Mouse (Mus musculus): Measurements from ENCODE around the gene Nav2. TPM values are rescaled to one million over a fixed set of nuclear protein-coding genes. Genes with fewer than 3 reads are reported as not detected.

The Nav2 gene
- total and polyA plus RNA-seq, 3 experiments = 1.0 TPM; not detected in 2

DNA sequence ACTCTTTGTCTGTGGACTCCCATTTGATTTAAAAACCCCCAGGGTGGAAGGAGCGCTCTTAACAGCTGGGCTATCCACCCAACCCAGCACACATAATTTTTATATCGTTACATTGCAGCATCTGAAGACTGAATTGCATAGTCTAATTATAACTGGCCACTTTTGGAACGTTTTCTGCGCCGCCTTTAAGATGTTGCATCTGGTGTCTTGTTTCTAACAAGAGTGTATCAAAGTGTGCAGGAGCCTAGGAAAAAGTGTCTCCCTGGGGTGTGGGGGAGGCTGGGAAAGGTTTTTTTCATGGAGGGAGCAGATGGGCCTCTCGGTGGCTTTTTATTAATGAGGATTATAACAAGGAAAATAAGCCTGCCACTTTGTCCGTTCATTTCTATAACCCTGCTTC, 661.1 kb downstream of the Nav2 start:
- no peak for ATAC-seq (ENCODE audit: extremely low read depth, insufficient number of reproducible peaks, low FRiP score, poor library complexity, severe bottlenecking)
- H3K9me3 ChIP-seq (replicated peaks) = peaks cover 73% of the 10 kb centered on the region
- no peak for TF ChIP-seq GATA2 (IDR thresholded peaks at IDR 0.05; ENCODE audit: borderline replicate concordance, low read depth, low read length)
- no peak for TF ChIP-seq TAL1 (conservative IDR thresholded peaks at IDR 0.05; ENCODE audit: low read depth, low read length)
- no peak for TF ChIP-seq POLR2AphosphoS5 (IDR thresholded peaks at IDR 0.05; ENCODE audit: insufficient replicate concordance, low read depth, low read length)
- H3K27me3 ChIP-seq (ENCODE audit: insufficient read depth, low read length) = no peaks in the 10 kb centered on the region
- no peak overlapping the region for H3K4me3 ChIP-seq (ENCODE audit: low read depth, low read length)
- H3K36me3 ChIP-seq (replicated peaks) = no peaks in the 10 kb centered on the region
- no peak for DNase-seq (ENCODE audit: low spot score)
- no peaks in the 10 kb centered on the region for H3K4me1 ChIP-seq (ENCODE audit: insufficient read depth, low read depth, low read length)

DNA sequence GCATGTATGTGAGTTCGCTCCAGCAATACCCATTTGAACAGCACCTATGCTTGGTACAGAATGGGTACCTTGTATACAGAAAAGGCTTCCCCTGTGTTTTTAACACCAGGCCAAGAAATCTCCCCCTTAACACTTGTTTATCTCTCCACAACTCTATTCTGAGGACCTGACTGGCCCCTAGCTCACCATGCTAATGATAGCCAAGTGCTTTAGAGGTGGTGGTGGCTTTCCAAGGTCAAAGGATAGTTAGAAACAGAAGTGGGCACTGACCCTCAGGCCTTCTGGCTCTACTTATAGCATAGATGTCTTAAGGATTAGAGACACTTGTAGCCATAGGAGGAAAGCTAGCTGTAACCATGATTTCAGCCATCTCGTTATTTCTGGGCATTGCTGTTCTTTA, 663.1 kb downstream of the Nav2 start:
- no peaks in the 10 kb centered on the region for H3K4me1 ChIP-seq (ENCODE audit: insufficient read depth, low read depth, low read length)

DNA sequence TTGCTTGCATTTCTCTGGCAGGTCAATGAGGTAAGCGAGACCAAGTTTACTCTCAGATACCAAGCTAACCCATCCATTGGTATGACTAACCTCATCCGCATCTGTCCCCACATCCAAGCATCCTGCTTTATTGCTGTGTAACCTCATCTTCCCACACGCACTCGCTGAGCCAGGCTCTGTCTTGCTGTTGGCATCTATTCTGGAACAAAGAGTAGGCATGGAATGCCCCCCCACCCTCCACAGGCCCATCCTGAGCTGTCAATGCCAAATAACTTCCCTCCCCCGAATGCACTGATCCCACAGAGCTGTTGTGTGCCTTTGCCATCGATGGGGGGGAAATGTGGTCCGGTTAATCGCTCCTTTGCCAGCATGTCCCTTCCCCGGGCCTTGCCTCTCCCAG, 666.7 kb downstream of the Nav2 start:
- Histone ChIP-seq H3K4me3 (ENCODE audit: low read depth, low read length) (no peak overlapping the region; the same call in 1 of the 2 replicates), H3K27me3 (ENCODE audit: insufficient read depth, low read length) (no peaks in the 10 kb centered on the region), H3K9me3 (replicated peaks) (peaks cover 74% of the 10 kb centered on the region), H3K36me3 (replicated peaks) (no peaks in the 10 kb centered on the region), H3K4me1 (ENCODE audit: insufficient read depth, low read depth, low read length) (no peaks in the 10 kb centered on the region)
- ATAC-seq (ENCODE audit: extremely low read depth, insufficient number of reproducible peaks, low FRiP score, poor library complexity, severe bottlenecking) (no peak), DNase-seq (ENCODE audit: low spot score) (no peak)
- no peak for TF ChIP-seq CTCF (IDR thresholded peaks at IDR 0.05; ENCODE audit: low read depth, low read length)

More for the DNA sequence above, 663.1 kb downstream of the Nav2 start:
- Histone ChIP-seq H3K9me3 (replicated peaks) (peaks cover 69% of the 10 kb centered on the region), H3K4me3 (ENCODE audit: low read depth, low read length) (no peak overlapping the region), H3K36me3 (replicated peaks) (no peaks in the 10 kb centered on the region), H3K27me3 (ENCODE audit: insufficient read depth, low read length) (no peaks in the 10 kb centered on the region)
- DNase-seq (ENCODE audit: low spot score) (no peak), ATAC-seq (ENCODE audit: extremely low read depth, insufficient number of reproducible peaks, low FRiP score, poor library complexity, severe bottlenecking) (no peak)
- TF ChIP-seq GATA2 (IDR thresholded peaks at IDR 0.05; ENCODE audit: borderline replicate concordance, low read depth, low read length) = no peak
- TF ChIP-seq GATA1 (IDR thresholded peaks at IDR 0.05; ENCODE audit: borderline replicate concordance, low read length) = no peak
- no peak for TF ChIP-seq TAL1 (conservative IDR thresholded peaks at IDR 0.05; ENCODE audit: low read depth, low read length)
- no peak for TF ChIP-seq POLR2AphosphoS5 (IDR thresholded peaks at IDR 0.05; ENCODE audit: insufficient replicate concordance, low read depth, low read length)
- no peak for TF ChIP-seq CTCF (IDR thresholded peaks at IDR 0.05; ENCODE audit: low read depth, low read length)

DNA sequence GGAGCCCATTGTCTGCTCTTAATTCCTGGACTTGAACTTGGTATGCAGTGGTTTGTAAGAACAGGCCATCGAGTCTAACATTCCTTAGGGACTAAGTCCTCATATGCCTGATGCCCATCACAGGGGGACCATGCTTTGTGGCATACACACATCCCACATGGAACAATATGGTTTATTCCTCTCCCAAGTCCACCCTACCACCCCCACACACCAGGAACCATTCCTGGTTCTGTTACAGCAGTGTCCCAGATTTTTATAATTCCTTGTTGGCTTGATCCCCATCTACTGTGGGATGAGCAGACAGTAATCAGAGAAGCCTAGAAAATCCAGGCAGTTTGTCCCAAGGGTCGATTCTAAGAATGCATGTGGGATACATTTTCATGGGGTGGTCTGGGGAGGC, 668.6 kb downstream of the Nav2 start:
- no peaks in the 10 kb centered on the region for H3K4me1 ChIP-seq (ENCODE audit: insufficient read depth, low read depth, low read length)
- ATAC-seq (ENCODE audit: extremely low read depth, insufficient number of reproducible peaks, low FRiP score, poor library complexity, severe bottlenecking) (no peak), DNase-seq (ENCODE audit: low spot score) (no peak)
- no peaks in the 10 kb centered on the region for H3K36me3 ChIP-seq (replicated peaks)
- H3K4me3 ChIP-seq (ENCODE audit: low read depth, low read length) = no peak overlapping the region
- no peaks in the 10 kb centered on the region for H3K27me3 ChIP-seq (ENCODE audit: insufficient read depth, low read length)
- TF ChIP-seq GATA1 (IDR thresholded peaks at IDR 0.05; ENCODE audit: borderline replicate concordance, low read length) (no peak), TAL1 (conservative IDR thresholded peaks at IDR 0.05; ENCODE audit: low read depth, low read length) (no peak), CTCF (IDR thresholded peaks at IDR 0.05; ENCODE audit: low read depth, low read length) (no peak), POLR2AphosphoS5 (IDR thresholded peaks at IDR 0.05; ENCODE audit: insufficient replicate concordance, low read depth, low read length) (no peak), GATA2 (IDR thresholded peaks at IDR 0.05; ENCODE audit: borderline replicate concordance, low read depth, low read length) (no peak)
- peaks cover 63% of the 10 kb centered on the region for H3K9me3 ChIP-seq (replicated peaks)

DNA sequence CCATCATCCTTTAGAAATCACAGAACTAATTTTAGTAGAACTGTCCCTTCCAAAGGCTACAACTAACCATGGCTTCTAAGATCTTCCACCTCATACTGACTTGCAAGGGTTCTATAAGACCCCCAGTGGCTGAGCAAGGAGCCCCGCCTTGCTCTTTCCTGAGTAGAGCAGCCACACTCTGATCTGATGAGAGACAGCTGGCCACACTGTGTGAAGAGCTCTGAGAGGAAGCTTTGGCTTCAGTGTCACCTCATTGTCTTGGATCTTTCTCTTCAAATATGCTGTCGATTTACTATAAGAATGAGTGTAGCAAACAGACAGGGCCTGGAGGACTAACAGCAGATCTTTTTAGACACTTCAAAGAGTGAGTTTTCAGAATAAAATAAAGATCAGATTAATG, 673.4 kb downstream of the Nav2 start:
- no peaks in the 10 kb centered on the region for H3K27me3 ChIP-seq (ENCODE audit: insufficient read depth, low read length)
- ATAC-seq (ENCODE audit: extremely low read depth, insufficient number of reproducible peaks, low FRiP score, poor library complexity, severe bottlenecking) (no peak), DNase-seq (ENCODE audit: low spot score) (no peak)
- no peaks in the 10 kb centered on the region for H3K36me3 ChIP-seq (replicated peaks)
- no peaks in the 10 kb centered on the region for H3K4me1 ChIP-seq (ENCODE audit: insufficient read depth, low read depth, low read length)
- H3K4me3 ChIP-seq (ENCODE audit: low read depth, low read length) = no peak overlapping the region
- TF ChIP-seq POLR2AphosphoS5 (IDR thresholded peaks at IDR 0.05; ENCODE audit: insufficient replicate concordance, low read depth, low read length) (no peak), CTCF (IDR thresholded peaks at IDR 0.05; ENCODE audit: low read depth, low read length) (no peak)
- peaks cover 74% of the 10 kb centered on the region for H3K9me3 ChIP-seq (replicated peaks)

DNA sequence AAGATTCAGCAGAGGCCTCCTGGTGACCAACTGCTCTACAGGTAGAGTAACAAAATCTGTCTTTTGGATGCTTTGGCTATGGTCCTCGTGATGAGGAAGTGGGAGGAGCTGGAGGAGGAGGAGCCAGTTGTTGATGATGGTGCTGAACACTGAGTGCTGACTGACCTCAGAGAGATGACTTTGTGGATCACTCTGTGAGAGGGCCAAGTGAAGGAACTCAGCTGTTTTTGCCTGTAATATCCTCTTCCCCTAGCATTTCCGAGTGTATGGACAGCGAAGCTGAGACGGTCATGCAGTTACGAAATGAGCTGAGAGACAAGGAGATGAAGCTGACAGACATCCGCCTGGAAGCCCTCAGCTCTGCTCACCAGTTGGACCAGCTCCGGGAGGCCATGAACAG, 674.0 kb downstream of the Nav2 start:
- no peak for TF ChIP-seq GATA2 (IDR thresholded peaks at IDR 0.05; ENCODE audit: borderline replicate concordance, low read depth, low read length)
- no peak for DNase-seq (ENCODE audit: low spot score)
- H3K4me1 ChIP-seq (ENCODE audit: insufficient read depth, low read depth, low read length) = no peaks in the 10 kb centered on the region
- no peaks in the 10 kb centered on the region for H3K36me3 ChIP-seq (replicated peaks)
- H3K9me3 ChIP-seq (replicated peaks) = peaks cover 72% of the 10 kb centered on the region
- no peak overlapping the region for H3K4me3 ChIP-seq (ENCODE audit: low read depth, low read length)
- ATAC-seq (ENCODE audit: extremely low read depth, insufficient number of reproducible peaks, low FRiP score, poor library complexity, severe bottlenecking) = no peak
- no peaks in the 10 kb centered on the region for H3K27me3 ChIP-seq (ENCODE audit: insufficient read depth, low read length)

DNA sequence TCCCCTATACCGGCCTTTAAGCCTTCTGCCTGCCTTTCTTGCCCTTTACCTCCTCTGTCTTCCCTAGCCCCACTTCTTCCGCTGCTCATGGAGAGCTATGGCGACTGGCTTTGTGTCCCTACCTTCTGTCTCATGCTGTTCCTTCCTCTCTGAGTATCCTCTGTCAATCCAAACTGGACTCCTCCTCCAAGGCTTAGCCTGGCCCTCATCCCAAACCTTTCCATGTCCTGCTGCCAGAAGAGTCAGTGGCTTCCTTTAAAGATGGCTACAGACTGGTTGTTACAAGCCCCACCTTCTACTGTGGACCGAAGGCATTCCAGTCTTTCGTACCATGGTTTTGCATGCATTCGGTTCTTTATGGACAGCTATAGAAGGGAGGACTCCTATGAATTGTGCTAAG, 674.7 kb downstream of the Nav2 start:
- DNase-seq (ENCODE audit: low spot score) (no peak), ATAC-seq (ENCODE audit: extremely low read depth, insufficient number of reproducible peaks, low FRiP score, poor library complexity, severe bottlenecking) (no peak)
- Histone ChIP-seq H3K27me3 (ENCODE audit: insufficient read depth, low read length) (no peaks in the 10 kb centered on the region), H3K36me3 (replicated peaks) (no peaks in the 10 kb centered on the region), H3K4me3 (ENCODE audit: low read depth, low read length) (no peak overlapping the region), H3K9me3 (replicated peaks) (peaks cover 72% of the 10 kb centered on the region), H3K4me1 (ENCODE audit: insufficient read depth, low read depth, low read length) (no peaks in the 10 kb centered on the region)
- TF ChIP-seq GATA2 (IDR thresholded peaks at IDR 0.05; ENCODE audit: borderline replicate concordance, low read depth, low read length) = no peak
- no peak for TF ChIP-seq GATA1 (IDR thresholded peaks at IDR 0.05; ENCODE audit: borderline replicate concordance, low read length)
- TF ChIP-seq TAL1 (conservative IDR thresholded peaks at IDR 0.05; ENCODE audit: low read depth, low read length) = no peak
- TF ChIP-seq CTCF (IDR thresholded peaks at IDR 0.05; ENCODE audit: low read depth, low read length) = no peak
- no peak for TF ChIP-seq POLR2AphosphoS5 (IDR thresholded peaks at IDR 0.05; ENCODE audit: insufficient replicate concordance, low read depth, low read length)
